Mouse (Mus musculus) hindbrain, embryonic 16.5 days (tissue): ENCODE data around the gene Pdzd2. TPM values are rescaled to one million over a fixed set of nuclear protein-coding genes. Genes with fewer than 3 reads are reported as not detected.

Source experiments
- ATAC-seq: fragments of 200-750 bp; cut with Nextera tagmentation; 2 replicates; pipeline ENCODE4 v1.8.0; 2017; ENCODE audit warnings: moderate TSS enrichment, moderate library complexity
- H3K27ac ChIP-seq: fragments of 300-500 bp; sonication (generic); 2 replicates; pipeline ENCODE4 v1.5.1; 2014; ENCODE audit warnings: low read depth, mild to moderate bottlenecking, control low read depth, low read length, moderate library complexity
- H3K27me3 ChIP-seq: fragments of 300-500 bp; sonication (generic); replicated peaks from 2 replicates; pipeline ENCODE4 v1.6.1; 2014; ENCODE audit warnings: low read length; ENCODE audit not compliant: control insufficient read depth, insufficient read depth
- H3K36me3 ChIP-seq: fragments of 300-500 bp; sonication (generic); 2 replicates; pipeline ENCODE4 v1.6.1; 2014; ENCODE audit warnings: mild to moderate bottlenecking, low read length, moderate library complexity, mixed read lengths; ENCODE audit not compliant: control insufficient read depth, insufficient read depth
- H3K4me1 ChIP-seq: fragments of 300-500 bp; sonication (generic); 2 replicates; pipeline ENCODE4 v1.6.1; 2014; ENCODE audit warnings: low read depth, low read length; ENCODE audit not compliant: control insufficient read depth, insufficient read depth
- H3K4me2 ChIP-seq: fragments of 300-500 bp; sonication (generic); 2 replicates; pipeline ENCODE4 v1.6.1; 2014; ENCODE audit warnings: mild to moderate bottlenecking, low read length, control low read depth, moderate library complexity
- H3K4me3 ChIP-seq: fragments of 300-500 bp; sonication (generic); 2 replicates; pipeline ENCODE4 v1.5.1; 2014; ENCODE audit warnings: mild to moderate bottlenecking, low read length, control low read depth, moderate library complexity
- H3K9ac ChIP-seq: fragments of 300-500 bp; sonication (generic); 2 replicates; pipeline ENCODE4 v1.6.1; 2014; ENCODE audit warnings: low read depth, mild to moderate bottlenecking, control low read depth, low read length, moderate library complexity
- H3K9me3 ChIP-seq: fragments of 300-500 bp; sonication (generic); 2 replicates; pipeline ENCODE4 v1.6.1; 2014; ENCODE audit warnings: mild to moderate bottlenecking, low read length, moderate library complexity; ENCODE audit not compliant: control insufficient read depth
- WGBS: fragments of 180-500 bp; shearing (Covaris S2); extraction: QIAGEN DNeasy Blood & Tissue Kit; methylation state at CpG from one replicate; pipeline ENCODE4 v1.1.7; 2014; 5-methylcytosine and 5-hydroxymethylcytosine counted together
- polyA plus RNA-seq: library from polyadenylated mRNA; unstranded; fragments of >200 nt; fragmentation: Nextera tagmentation; extraction: Ambion mirVana; gene quantifications from 2 replicates; pipeline ENCODE4 v1.2.1, GENCODE M21; 2015

Pdzd2 gene
- polyA plus RNA-seq, 1 experiment from 2014 or later, result 19.5 TPM

GRCm38 (mm10) chr15:12550376-12550775, 189.3 kb downstream of the Pdzd2 start:
- Histone ChIP-seq H3K27ac (no peak overlapping the region), H3K27me3 (no peaks in the 10 kb centered on the region; the same call in 1 of the 2 replicates), H3K4me1 (peaks cover 12% of the 10 kb centered on the region), H3K4me2 (no peak overlapping the region; the same call in 1 of the 2 replicates), H3K9ac (no peak overlapping the region), H3K36me3 (no peaks in the 10 kb centered on the region), H3K9me3 (no peaks in the 10 kb centered on the region), H3K4me3 (no peak overlapping the region)
- no peak for ATAC-seq
- WGBS, result 34% methylated on average over 9 of the region's 9 CpGs

DNA sequence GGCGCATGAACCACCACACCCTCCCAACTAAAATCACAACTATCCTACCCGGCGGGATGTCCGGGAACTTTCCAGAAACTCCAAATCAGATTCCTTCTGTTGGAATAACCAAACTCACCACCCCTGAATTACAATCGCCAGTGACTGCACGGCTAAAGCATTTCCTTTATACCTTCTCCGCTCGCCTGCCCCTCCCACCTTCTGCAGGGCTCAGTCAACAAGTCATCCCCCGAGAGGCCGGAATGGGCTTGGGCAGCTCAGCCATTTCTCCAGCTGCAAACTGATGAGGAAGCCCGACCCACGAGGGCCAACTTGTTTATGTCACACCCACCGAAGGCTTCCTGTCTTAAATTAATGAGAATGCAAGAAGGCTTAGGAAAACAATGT, 189.8 kb downstream of the Pdzd2 start:
- H3K4me2 ChIP-seq, result peak overlapping the region; percentile 95
- peak overlapping the region; percentile 62 for H3K9ac ChIP-seq
- 0 out of 2 replicates have a peak overlapping the region, but pooled peaks have one; percentile 9 for H3K27ac ChIP-seq
- peak; percentile 60; the same call in 1 of the 2 replicates for ATAC-seq
- no peaks in the 10 kb centered on the region for H3K36me3 ChIP-seq
- H3K4me1 ChIP-seq, result peaks cover 12% of the 10 kb centered on the region
- peak overlapping the region; percentile 48 for H3K4me3 ChIP-seq
- no peaks in the 10 kb centered on the region; the same call in 1 of the 2 replicates for H3K27me3 ChIP-seq
- WGBS, result 1% methylated on average over 13 of the region's 13 CpGs
- H3K9me3 ChIP-seq, result no peaks in the 10 kb centered on the region

DNA sequence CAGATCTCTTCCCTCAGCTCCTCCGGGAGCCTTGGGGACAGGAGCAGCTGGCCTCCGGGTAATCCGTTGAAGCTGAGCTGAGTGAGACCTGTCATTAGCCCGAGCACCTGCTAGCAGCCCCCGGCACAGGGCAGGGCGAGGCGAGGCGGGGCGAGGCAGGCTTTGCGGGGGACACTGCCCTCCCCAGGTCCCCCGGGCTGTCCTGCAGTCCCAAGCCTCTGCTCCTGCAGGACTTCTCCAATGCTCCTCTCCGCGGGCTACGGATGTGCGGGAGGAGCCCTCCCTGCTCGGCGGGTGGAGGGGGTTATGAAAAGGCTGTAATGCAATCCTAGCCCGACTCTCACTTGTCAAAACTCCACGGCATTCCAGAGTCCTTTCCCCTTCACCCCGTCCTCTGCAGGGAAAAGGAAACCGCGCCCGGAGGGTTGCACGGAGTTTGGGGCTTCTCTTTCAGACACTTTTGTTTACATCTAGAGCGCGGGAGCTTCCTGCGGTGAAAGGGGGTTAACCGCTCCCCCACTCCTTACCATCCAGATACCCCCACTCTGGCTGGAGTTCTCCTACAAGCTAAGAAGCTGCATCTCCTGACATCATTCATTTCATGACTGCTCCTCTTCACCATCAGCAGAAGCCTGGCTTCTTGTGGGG, 190.3 kb downstream of the Pdzd2 start:
- peak; percentile 50; the same call in 1 of the 2 replicates for ATAC-seq
- H3K4me3 ChIP-seq, result peak overlapping the region; percentile 48
- H3K9me3 ChIP-seq, result no peaks in the 10 kb centered on the region
- no peaks in the 10 kb centered on the region for H3K36me3 ChIP-seq
- H3K9ac ChIP-seq, result peak overlapping the region; percentile 62
- under 1% methylated on average over 28 of the region's 28 CpGs for WGBS
- H3K4me1 ChIP-seq, result peaks cover 14% of the 10 kb centered on the region
- no peaks in the 10 kb centered on the region; the same call in 1 of the 2 replicates for H3K27me3 ChIP-seq
- 0 out of 2 replicates have a peak overlapping the region, but pooled peaks have one; percentile 9 for H3K27ac ChIP-seq
- H3K4me2 ChIP-seq, result peak overlapping the region; percentile 95

GRCm38 (mm10) chr15:12548696-12549095, 191.0 kb downstream of the Pdzd2 start:
- no peak for ATAC-seq
- Histone ChIP-seq H3K4me3 (peak overlapping the region; percentile 48), H3K9me3 (no peaks in the 10 kb centered on the region), H3K4me1 (peaks cover 14% of the 10 kb centered on the region), H3K27me3 (no peaks in the 10 kb centered on the region; the same call in 1 of the 2 replicates), H3K4me2 (peak overlapping the region; percentile 95), H3K27ac (no peak overlapping the region), H3K9ac (no peak overlapping the region; the same call in 1 of the 2 replicates), H3K36me3 (no peaks in the 10 kb centered on the region)
- 35% methylated on average over 4 of the region's 4 CpGs for WGBS

GRCm38 (mm10) chr15:12547640-12548405, 191.9 kb downstream of the Pdzd2 start:
- peaks cover 14% of the 10 kb centered on the region for H3K4me1 ChIP-seq
- no peaks in the 10 kb centered on the region for H3K9me3 ChIP-seq
- no peak overlapping the region for H3K4me3 ChIP-seq
- 86% methylated on average over 5 of the region's 5 CpGs for WGBS
- H3K27me3 ChIP-seq, result no peaks in the 10 kb centered on the region; the same call in 1 of the 2 replicates
- H3K9ac ChIP-seq, result no peak overlapping the region
- ATAC-seq, result no peak
- H3K27ac ChIP-seq, result no peak overlapping the region
- no peaks in the 10 kb centered on the region for H3K36me3 ChIP-seq
- no peak overlapping the region for H3K4me2 ChIP-seq

DNA sequence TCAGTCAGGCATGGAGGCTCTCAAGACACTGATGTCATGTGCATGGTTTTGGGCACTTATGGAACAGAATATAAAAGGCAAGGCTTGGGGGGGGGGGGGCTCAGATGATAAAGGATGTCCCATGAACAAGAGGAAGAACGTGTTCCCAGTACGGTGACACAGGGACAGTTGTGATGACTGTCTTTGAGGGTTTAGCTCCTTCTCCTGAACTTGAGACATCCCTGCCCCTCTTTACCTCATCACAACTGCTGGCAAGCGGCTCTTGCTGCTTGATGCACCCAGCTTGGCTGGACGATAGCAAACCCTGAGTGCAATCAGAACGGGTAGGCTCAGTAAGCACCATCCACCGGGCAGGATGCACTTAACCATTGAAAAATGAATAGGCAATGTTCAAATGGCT, 192.9 kb downstream of the Pdzd2 start:
- H3K27ac ChIP-seq, result no peak overlapping the region
- H3K36me3 ChIP-seq, result no peaks in the 10 kb centered on the region
- H3K4me3 ChIP-seq, result no peak overlapping the region
- no peak overlapping the region for H3K9ac ChIP-seq
- H3K27me3 ChIP-seq, result no peaks in the 10 kb centered on the region; the same call in 1 of the 2 replicates
- peaks cover 14% of the 10 kb centered on the region for H3K4me1 ChIP-seq
- WGBS, result 86% methylated on average over 6 of the region's 6 CpGs
- ATAC-seq, result no peak
- no peaks in the 10 kb centered on the region for H3K9me3 ChIP-seq
- no peak overlapping the region for H3K4me2 ChIP-seq

- no peak overlapping the region for H3K4me3 ChIP-seq
- WGBS, result 73% methylated on average over 6 of the region's 6 CpGs
- H3K9ac ChIP-seq, result no peak overlapping the region
- H3K27ac ChIP-seq, result no peak overlapping the region
- no peaks in the 10 kb centered on the region for H3K36me3 ChIP-seq
- no peak overlapping the region for H3K4me2 ChIP-seq
- H3K4me1 ChIP-seq, result peaks cover 13% of the 10 kb centered on the region
- H3K27me3 ChIP-seq, result no peaks in the 10 kb centered on the region; the same call in 1 of the 2 replicates
- no peak for ATAC-seq
- H3K9me3 ChIP-seq, result no peaks in the 10 kb centered on the region
Measured at GRCm38 (mm10) chr15:12545671-12546070, 194.1 kb downstream of the Pdzd2 start.

- H3K9me3 ChIP-seq, result no peaks in the 10 kb centered on the region
- peaks cover 12% of the 10 kb centered on the region for H3K4me1 ChIP-seq
- ATAC-seq, result no peak
- H3K36me3 ChIP-seq, result no peaks in the 10 kb centered on the region
- H3K27ac ChIP-seq, result no peak overlapping the region
- H3K4me2 ChIP-seq, result no peak overlapping the region
- WGBS, result 73% methylated on average over 3 of the region's 3 CpGs
- H3K9ac ChIP-seq, result no peak overlapping the region
- H3K4me3 ChIP-seq, result no peak overlapping the region
- no peaks in the 10 kb centered on the region; the same call in 1 of the 2 replicates for H3K27me3 ChIP-seq
Measured at GRCm38 (mm10) chr15:12545220-12545619, 194.5 kb downstream of the Pdzd2 start.

GRCm38 (mm10) chr15:12543686-12544325, 195.9 kb downstream of the Pdzd2 start:
- H3K36me3 ChIP-seq, result no peaks in the 10 kb centered on the region
- no peaks in the 10 kb centered on the region for H3K27me3 ChIP-seq
- H3K4me2 ChIP-seq, result no peak overlapping the region
- ATAC-seq, result peak; percentile 50; the same call in 1 of the 2 replicates
- no peak overlapping the region for H3K4me3 ChIP-seq
- 71% methylated on average over 13 of the region's 13 CpGs for WGBS
- no peaks in the 10 kb centered on the region for H3K9me3 ChIP-seq
- H3K4me1 ChIP-seq, result peaks cover 2% of the 10 kb centered on the region; the same call in 1 of the 2 replicates
- no peak overlapping the region for H3K9ac ChIP-seq
- no peak overlapping the region for H3K27ac ChIP-seq
